Mouse (Mus musculus): ENCODE data around the gene Fn1.

Gene Fn1

GRCm38 (mm10) chr1:71652551-71653399 is at the start of gene Fn1:
Gene Fn1 (minus strand): TSS chr1:71653200.
- no peak for DNase-seq (ENCODE audit: extremely low read depth, low read depth)

DNA sequence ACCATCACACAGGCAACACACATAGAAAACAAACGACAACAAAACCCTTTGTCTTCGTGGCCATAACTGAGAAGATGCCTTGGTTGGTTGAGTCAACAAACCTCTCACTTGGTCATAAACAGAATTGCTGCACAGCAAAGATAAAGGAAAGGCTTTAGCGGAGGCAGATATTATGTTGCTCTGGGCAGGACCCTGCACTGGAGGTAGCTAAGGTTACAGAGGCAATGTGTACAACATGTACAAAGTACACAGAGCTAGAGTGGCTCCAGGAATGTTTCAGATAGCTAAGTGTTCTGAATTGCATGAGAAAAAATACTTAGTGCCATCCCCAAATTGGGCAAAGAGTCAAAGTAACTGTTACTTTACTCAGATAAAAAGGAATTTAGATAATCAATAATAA is 43.1 kb upstream of the Fn1 start:
- DNase-seq (ENCODE audit: extremely low read depth, low read depth), result no peak

- DNase-seq (ENCODE audit: extremely low read depth, low read depth), result no peak
Measured at GRCm38 (mm10) chr1:71691472-71692277, 38.7 kb upstream of the Fn1 start.

DNA sequence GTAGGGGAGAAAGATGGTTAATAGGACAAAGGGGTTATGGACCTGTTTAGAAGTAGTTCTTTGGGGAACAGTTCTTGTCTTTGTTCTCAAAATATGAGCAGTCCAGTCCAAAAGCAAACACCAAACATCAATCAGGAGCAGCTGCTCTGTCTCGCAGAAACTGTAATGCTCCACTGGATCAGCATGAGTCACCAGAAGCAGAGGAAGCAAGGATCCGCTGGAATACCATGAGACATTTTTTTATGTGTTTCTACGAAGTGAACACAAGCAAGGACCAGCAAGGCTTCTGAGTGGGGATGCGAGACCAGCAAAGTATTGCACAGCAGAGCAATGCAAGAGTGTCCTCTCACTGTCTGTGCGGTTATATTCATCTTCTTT is 35.9 kb upstream of the Fn1 start:
- no peak for DNase-seq (ENCODE audit: extremely low read depth, low read depth)

GRCm38 (mm10) chr1:71688272-71688925 is 35.4 kb upstream of the Fn1 start:
- no peak for DNase-seq (ENCODE audit: extremely low read depth, low read depth)

DNA sequence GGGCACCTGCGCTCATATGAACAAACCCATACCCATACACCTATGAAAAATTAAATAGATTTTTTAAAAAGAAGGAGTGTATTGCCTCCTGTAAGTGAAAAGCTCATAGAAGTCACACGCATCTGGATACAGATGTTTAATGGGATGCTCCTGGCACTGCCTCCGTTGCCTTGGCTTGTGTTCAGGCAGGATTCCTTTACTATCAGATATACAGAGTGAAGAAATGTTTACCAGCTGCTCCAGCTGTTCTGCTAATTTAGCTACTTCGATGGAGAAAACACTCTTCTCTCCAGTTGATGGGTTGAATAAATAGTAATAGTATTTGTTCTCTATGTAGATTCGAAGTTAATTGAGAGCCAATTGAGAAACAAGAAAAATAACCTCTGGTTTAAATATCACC is 33.8 kb upstream of the Fn1 start:
- no peak for DNase-seq (ENCODE audit: extremely low read depth, low read depth)

DNA sequence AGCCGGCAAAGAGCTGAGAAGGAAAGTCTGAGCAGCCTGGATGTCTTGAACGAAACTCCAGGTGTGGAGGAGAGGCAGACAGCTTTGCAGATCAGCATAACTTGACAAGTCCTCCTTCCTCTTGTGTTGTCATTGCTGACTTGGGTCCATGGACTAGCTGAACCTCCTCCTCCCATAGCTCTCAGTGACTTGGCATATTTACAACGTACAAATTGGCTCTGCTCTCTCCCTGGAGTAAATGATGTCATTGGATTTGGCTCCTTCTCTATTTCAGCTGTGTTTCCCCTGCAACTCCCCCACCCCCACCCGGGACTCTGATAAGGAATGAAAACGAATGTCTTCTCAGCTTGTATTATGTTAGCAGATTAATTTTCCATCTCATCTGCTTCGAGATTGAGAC is 30.7 kb upstream of the Fn1 start:
- no peak for DNase-seq (ENCODE audit: extremely low read depth, low read depth)

DNA sequence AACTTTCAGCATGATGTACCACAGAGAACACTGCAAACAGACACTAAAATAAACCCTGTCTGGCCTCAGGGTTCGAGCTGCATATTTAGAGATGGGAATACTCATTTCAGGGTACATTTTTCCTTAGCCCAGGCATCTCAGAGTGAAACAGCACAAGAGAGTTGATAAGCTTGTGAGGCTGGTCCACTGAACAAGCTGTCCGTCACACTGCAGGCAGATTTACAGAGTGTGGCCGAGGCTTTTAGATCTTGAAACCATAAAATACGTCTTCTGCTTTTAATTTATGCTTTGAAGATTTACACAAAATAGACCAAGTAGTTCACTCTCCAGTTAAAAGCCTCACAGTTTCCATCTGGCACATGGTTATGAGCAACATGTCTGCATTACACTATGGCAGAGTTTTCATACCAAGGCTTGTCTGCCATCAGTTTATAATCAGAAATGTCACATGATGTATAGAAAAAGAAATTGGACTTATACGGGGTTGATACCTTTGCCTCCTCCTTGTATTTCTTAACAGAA is 29.3 kb upstream of the Fn1 start:
- no peak for DNase-seq (ENCODE audit: extremely low read depth, low read depth)

GRCm38 (mm10) chr1:71681306-71681705 is 28.3 kb upstream of the Fn1 start:
- no peak for DNase-seq (ENCODE audit: extremely low read depth, low read depth)

- no peak for DNase-seq (ENCODE audit: extremely low read depth, low read depth)
Measured at GRCm38 (mm10) chr1:71680046-71680672, 27.2 kb upstream of the Fn1 start.

DNA sequence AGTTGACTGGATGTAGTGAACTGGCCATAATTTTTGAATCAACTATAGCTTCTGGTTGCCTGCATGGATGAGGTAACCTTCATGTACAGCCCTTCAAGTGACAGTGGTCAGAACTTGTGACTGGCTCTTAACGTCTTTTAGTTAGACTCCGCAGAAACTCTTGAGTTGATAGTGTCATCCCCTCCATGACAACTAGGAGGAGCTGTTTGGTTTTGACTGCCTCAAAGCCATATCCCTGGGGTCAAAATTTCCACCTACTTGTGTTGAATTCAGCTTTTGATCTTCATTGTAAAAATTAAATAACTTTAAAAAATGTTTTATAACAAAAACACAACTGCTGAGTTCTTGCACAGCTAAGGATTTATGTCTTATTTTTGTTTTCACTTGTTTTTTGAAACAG is 22.4 kb upstream of the Fn1 start:
- no peak for DNase-seq (ENCODE audit: extremely low read depth, low read depth)

DNA sequence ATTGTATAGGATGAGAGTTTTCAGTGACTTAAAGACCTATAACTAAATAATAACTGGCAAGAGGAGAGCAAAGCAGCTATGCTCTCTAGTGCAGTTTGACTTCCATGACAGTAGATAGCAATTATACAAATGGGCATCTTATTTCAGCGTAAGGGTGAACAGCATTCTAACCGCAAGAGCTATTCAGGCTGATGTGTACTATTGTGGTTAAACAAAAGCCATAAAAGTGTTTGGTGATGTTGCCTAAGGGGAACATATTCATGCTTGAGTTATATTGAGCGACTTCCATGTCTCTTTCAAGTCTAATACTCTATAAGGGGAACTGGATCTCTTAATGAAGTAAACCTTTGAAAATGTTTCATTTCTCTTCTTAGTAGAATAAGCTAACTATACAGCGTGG is 21.3 kb upstream of the Fn1 start:
- DNase-seq (ENCODE audit: extremely low read depth, low read depth), result no peak

GRCm38 (mm10) chr1:71673398-71673910 is 20.5 kb upstream of the Fn1 start:
- DNase-seq (ENCODE audit: extremely low read depth, low read depth), result no peak

DNA sequence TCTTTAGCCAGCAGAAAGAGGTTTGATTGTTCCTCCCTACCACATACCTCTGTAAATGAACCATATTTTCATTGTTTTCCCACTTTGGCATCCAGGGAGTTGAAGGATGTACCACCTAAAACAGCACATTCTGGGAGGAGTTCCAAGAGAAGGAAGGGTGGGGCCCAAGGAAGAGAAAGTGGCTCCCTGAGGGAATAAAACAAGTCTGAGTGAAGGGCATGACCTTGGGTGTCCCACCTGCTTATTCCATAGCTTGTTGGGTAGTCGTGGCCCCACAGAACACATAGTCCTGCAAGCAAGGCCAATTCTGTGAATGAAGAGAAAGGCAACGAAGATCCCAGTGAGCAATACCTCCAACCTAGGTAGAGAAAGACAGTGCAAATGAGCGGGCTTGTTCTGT is 19.3 kb upstream of the Fn1 start:
- no peak for DNase-seq (ENCODE audit: extremely low read depth, low read depth)

GRCm38 (mm10) chr1:71663242-71663641 is 10.2 kb upstream of the Fn1 start:
- no peak for DNase-seq (ENCODE audit: extremely low read depth, low read depth)

DNA sequence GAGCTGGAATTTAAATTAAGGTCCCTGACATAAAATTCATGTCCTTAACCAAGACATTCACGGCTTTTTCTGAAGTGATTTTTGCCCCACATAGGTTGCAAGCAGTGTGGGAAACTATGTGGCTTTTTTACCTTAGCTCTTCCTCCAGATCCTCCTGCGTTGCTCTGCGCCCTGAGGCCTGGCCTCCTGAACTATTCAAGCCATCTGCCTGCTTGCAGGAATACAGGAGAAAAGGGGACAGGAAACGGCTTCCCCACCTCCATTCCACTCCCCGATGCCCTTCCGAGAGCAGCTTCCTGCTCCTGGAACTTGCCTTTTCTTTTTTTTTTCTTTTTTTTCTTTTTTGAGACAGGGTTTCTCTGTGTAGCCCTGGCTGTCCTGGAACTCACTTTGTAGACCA is 5.6 kb upstream of the Fn1 start:
- DNase-seq (ENCODE audit: extremely low read depth, low read depth), result no peak

DNA sequence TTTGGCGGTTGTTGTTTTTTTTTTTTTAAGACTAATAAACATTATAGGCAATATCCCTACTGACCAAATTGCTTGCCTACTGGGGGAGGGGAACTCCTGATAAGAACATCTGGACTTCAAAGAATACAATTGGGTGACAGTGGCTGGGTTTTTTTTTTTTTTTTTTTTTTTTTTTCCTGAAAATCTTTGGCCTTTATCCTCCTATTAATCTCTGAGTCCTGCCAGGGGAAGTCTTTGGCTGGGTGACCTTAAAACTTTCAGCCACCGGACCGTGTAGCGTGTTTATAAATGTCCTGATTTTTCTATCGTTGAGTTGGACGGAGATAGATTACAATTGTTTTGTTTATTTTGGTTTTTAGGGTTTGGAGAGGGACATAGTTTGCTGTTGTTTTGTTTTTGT is 3.3 kb upstream of the Fn1 start:
- DNase-seq (ENCODE audit: extremely low read depth, low read depth), result no peak

DNA sequence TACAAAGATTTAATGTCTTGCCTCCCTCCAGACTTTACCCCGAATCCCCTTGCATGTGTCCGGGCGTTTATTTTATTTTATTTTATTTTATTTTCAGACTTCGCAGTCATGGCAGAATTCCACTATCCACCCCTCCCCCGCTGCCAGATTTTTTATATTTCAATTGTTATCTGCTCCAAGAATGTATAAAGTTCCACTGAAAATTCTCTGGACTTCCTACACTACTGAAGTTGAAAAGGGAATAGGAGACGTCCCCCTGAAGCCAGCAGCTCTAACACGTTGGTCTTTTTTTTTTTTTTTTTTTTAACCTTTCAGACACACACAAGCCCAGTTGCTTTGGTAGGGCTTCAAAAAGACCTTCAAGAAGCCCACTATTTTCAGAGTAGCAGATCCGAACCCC is 1.2 kb upstream of the Fn1 start:
- DNase-seq (ENCODE audit: extremely low read depth, low read depth), result no peak

DNA sequence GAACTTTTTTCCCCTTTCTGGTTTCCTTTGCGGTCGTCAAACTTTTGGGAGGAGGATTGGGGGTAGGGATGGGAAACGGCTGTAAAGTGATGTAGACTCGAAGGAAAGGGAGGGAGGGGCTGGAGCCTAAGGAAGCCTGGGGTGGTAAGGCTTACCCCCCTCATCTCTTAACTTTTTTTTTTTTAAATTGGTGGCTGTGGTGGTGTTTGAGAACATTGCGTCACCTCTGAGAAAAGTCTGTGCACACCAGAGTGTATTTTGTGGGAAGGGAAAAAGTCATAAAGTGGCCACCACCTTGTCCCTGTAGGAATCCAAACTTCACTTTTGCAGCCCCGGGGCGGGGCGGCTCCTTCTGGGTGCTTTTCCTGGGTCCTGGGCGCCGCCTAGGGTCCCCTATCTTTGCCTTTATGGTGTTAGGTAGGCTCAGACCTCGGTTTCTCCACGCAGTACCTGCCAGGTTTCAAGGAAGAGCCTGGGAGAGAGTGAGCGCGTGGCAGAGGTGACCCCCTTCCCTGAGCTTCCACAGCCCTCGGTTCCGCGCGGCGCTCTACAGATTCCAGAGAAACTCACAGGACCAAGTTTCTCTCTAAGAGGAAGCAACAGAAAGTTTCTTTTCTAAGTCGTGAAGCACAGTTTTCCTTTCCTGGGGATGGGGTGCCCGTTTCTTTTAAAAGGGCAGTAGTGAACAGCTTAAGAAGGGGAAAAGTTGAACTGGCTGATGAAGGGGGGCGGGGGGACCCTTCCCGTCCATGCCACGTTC is 580 bp upstream of the Fn1 start:
- DNase-seq (ENCODE audit: extremely low read depth, low read depth), result no peak

DNA sequence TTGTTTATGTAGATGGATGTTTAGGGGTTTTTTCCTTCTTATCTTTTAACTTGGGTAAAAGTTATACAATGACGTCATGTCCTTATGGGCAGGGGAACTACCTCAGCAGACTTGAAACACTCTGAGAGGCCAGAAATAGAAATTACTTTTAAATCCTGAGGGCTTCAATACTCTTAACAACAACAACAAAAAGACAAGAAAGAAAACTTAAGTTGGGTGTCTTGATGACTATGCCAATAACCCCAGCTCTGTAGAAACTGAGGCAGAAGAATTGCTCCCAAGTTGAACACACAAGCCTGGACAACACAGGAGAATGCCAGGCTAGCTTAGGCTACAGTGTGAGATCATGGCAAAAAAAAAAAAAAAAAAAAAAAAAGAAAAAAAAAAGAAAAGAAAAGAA is 1.2 kb downstream of the Fn1 start:
- no peak for DNase-seq (ENCODE audit: extremely low read depth, low read depth)

DNA sequence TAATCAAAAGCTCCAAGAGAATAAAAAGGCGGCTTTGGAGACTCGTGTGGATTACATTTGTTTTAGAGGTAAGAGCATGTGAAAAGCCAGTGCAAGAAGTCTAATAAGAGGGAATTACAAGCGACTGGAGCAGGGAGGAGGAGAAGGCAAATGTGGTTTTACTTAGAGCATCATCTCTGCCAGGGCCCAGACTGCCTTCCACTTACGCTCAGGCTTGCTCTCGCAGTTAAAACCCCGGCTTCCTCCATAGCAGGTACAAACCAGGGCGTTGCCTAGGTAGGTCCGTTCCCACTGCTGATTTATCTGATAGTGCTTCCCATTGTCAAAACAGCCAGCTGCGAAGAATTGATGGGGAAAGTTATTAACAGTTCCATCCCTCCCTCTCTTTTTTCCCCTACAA is 1.7 kb downstream of the Fn1 start:
- no peak for DNase-seq (ENCODE audit: extremely low read depth, low read depth)
